Mouse (Mus musculus): Measurements from ENCODE around the gene Fam24b. TPM values are rescaled to one million over a fixed set of nuclear protein-coding genes. Genes with fewer than 3 reads are reported as not detected.

The Fam24b gene
- polyA plus RNA-seq (2015; fragmentation: Nextera tagmentation; extraction: Ambion mirVana), result not detected in 2 replicates

GRCm38 (mm10) chr7:131329416-131329815 is at the start of gene Fam24b:
Gene Fam24b, minus strand, starts transcription at chr7:131329516.
- Histone ChIP-seq H3K36me3 (no peaks in the 10 kb centered on the region), H3K4me3 (no peak within 1 kb of the TSS), H3K4me1 (no peaks in the 10 kb centered on the region), H3K9ac (no peak within 1 kb of the TSS), H3K9me3 (no peaks in the 10 kb centered on the region), H3K4me2 (no peak within 1 kb of the TSS), H3K27me3 (no peaks in the 10 kb centered on the region), H3K27ac (no peak within 1 kb of the TSS)
- WGBS, result 88% methylated on average over 5 of the region's 5 CpGs
- ATAC-seq (ENCODE audit: borderline replicate concordance, extremely low read depth, low FRiP score, low TSS enrichment), result no peak

- H3K27ac ChIP-seq, result peak overlapping the region; percentile 95
- no peak for ATAC-seq (ENCODE audit: borderline replicate concordance, extremely low read depth, low FRiP score, low TSS enrichment)
- H3K9me3 ChIP-seq, result no peaks in the 10 kb centered on the region
- H3K4me3 ChIP-seq, result peak overlapping the region; percentile 64
- peaks cover 10% of the 10 kb centered on the region for H3K4me1 ChIP-seq
- WGBS, result 67% methylated on average over 9 of the region's 9 CpGs
- H3K36me3 ChIP-seq, result peaks cover 11% of the 10 kb centered on the region
- H3K9ac ChIP-seq, result peak overlapping the region; percentile 82
- peak overlapping the region; percentile 62 for H3K4me2 ChIP-seq
- no peaks in the 10 kb centered on the region for H3K27me3 ChIP-seq
Observed at GRCm38 (mm10) chr7:131371880-131372651, 42.8 kb upstream of the Fam24b start.

- H3K9ac ChIP-seq, result peak overlapping the region; percentile 82
- H3K9me3 ChIP-seq, result no peaks in the 10 kb centered on the region
- H3K36me3 ChIP-seq, result peaks cover 11% of the 10 kb centered on the region
- peaks cover 10% of the 10 kb centered on the region for H3K4me1 ChIP-seq
- ATAC-seq (ENCODE audit: borderline replicate concordance, extremely low read depth, low FRiP score, low TSS enrichment), result no peak; the same call in 1 of the 2 replicates
- WGBS, result 4% methylated on average over 9 of the region's 9 CpGs
- peak overlapping the region; percentile 95 for H3K27ac ChIP-seq
- peak overlapping the region; percentile 62 for H3K4me2 ChIP-seq
- no peaks in the 10 kb centered on the region for H3K27me3 ChIP-seq
- peak overlapping the region; percentile 64 for H3K4me3 ChIP-seq
Observed at GRCm38 (mm10) chr7:131371470-131371860, 42.1 kb upstream of the Fam24b start.

- WGBS, result 3% methylated on average over 47 of the region's 47 CpGs
- H3K27me3 ChIP-seq, result no peaks in the 10 kb centered on the region
- peak within 1 kb of the TSS; percentile 82 for H3K9ac ChIP-seq
- H3K36me3 ChIP-seq, result peaks cover 11% of the 10 kb centered on the region
- peak; percentile 98 for ATAC-seq (ENCODE audit: borderline replicate concordance, extremely low read depth, low FRiP score, low TSS enrichment)
- no peaks in the 10 kb centered on the region for H3K9me3 ChIP-seq
- peak within 1 kb of the TSS; percentile 64 for H3K4me3 ChIP-seq
- peak within 1 kb of the TSS; percentile 95 for H3K27ac ChIP-seq
- peak within 1 kb of the TSS; percentile 62 for H3K4me2 ChIP-seq
- peaks cover 10% of the 10 kb centered on the region for H3K4me1 ChIP-seq
Observed at GRCm38 (mm10) chr7:131370648-131371469, 41.5 kb upstream of the Fam24b start, which contains the start of gene Pstk. Gene Pstk, plus strand, starts transcription at chr7:131371141.

- H3K36me3 ChIP-seq, result no peaks in the 10 kb centered on the region
- H3K4me3 ChIP-seq, result no peak overlapping the region
- H3K9me3 ChIP-seq, result no peaks in the 10 kb centered on the region
- no peak overlapping the region for H3K4me2 ChIP-seq
- no peak overlapping the region for H3K27ac ChIP-seq
- ATAC-seq (ENCODE audit: borderline replicate concordance, extremely low read depth, low FRiP score, low TSS enrichment), result no peak
- H3K27me3 ChIP-seq, result no peaks in the 10 kb centered on the region
- H3K4me1 ChIP-seq, result peaks cover 13% of the 10 kb centered on the region
- H3K9ac ChIP-seq, result no peak overlapping the region
- WGBS, result 77% methylated on average over 8 of the region's 8 CpGs
Observed at GRCm38 (mm10) chr7:131364131-131364530, 34.8 kb upstream of the Fam24b start.

- H3K9me3 ChIP-seq, result no peaks in the 10 kb centered on the region
- H3K27ac ChIP-seq, result peak within 1 kb of the TSS; percentile 97
- peak within 1 kb of the TSS; percentile 93 for H3K4me3 ChIP-seq
- under 1% methylated on average over 55 of the region's 55 CpGs for WGBS
- H3K4me2 ChIP-seq, result peak within 1 kb of the TSS; percentile 85
- no peaks in the 10 kb centered on the region for H3K27me3 ChIP-seq
- H3K4me1 ChIP-seq, result peaks cover 13% of the 10 kb centered on the region
- peak within 1 kb of the TSS; percentile 95 for H3K9ac ChIP-seq
- peaks cover 8% of the 10 kb centered on the region; the same call in 1 of the 2 replicates for H3K36me3 ChIP-seq
- peak; percentile 99 for ATAC-seq (ENCODE audit: borderline replicate concordance, extremely low read depth, low FRiP score, low TSS enrichment)
Observed at GRCm38 (mm10) chr7:131362615-131363300, 33.4 kb upstream of the Fam24b start, which contains the start of gene 2310057M21Rik. Gene 2310057M21Rik, minus strand, starts transcription at chr7:131362759.

GRCm38 (mm10) chr7:131362269-131362614 is 32.9 kb upstream of the Fam24b start:
- peak overlapping the region; percentile 93 for H3K4me3 ChIP-seq
- H3K36me3 ChIP-seq, result peaks cover 12% of the 10 kb centered on the region
- H3K27me3 ChIP-seq, result no peaks in the 10 kb centered on the region
- peak overlapping the region; percentile 97 for H3K27ac ChIP-seq
- peak overlapping the region; percentile 85 for H3K4me2 ChIP-seq
- H3K4me1 ChIP-seq, result peaks cover 13% of the 10 kb centered on the region
- peak; percentile 83 for ATAC-seq (ENCODE audit: borderline replicate concordance, extremely low read depth, low FRiP score, low TSS enrichment)
- 2% methylated on average over 35 of the region's 35 CpGs for whole genome bisulfite sequencing
- no peaks in the 10 kb centered on the region for H3K9me3 ChIP-seq
- H3K9ac ChIP-seq, result peak overlapping the region; percentile 95

GRCm38 (mm10) chr7:131356105-131356504 is 26.8 kb upstream of the Fam24b start:
- Histone ChIP-seq H3K4me2 (no peak overlapping the region), H3K27ac (no peak overlapping the region), H3K4me3 (no peak overlapping the region), H3K27me3 (no peaks in the 10 kb centered on the region), H3K9me3 (no peaks in the 10 kb centered on the region), H3K4me1 (peaks cover 3% of the 10 kb centered on the region), H3K9ac (no peak overlapping the region), H3K36me3 (peaks cover 46% of the 10 kb centered on the region)
- WGBS, result 92% methylated on average over 13 of the region's 13 CpGs
- ATAC-seq (ENCODE audit: borderline replicate concordance, extremely low read depth, low FRiP score, low TSS enrichment), result no peak

- ATAC-seq (ENCODE audit: borderline replicate concordance, extremely low read depth, low FRiP score, low TSS enrichment), result no peak
- whole genome bisulfite sequencing, result 78% methylated on average over 7 of the region's 7 CpGs
- H3K9me3 ChIP-seq, result no peaks in the 10 kb centered on the region
Observed at GRCm38 (mm10) chr7:131345856-131346541, 16.7 kb upstream of the Fam24b start.

GRCm38 (mm10) chr7:131337502-131338068 is 8.3 kb upstream of the Fam24b start:
- no peaks in the 10 kb centered on the region for H3K27me3 ChIP-seq
- H3K27ac ChIP-seq, result peak overlapping the region; percentile 32; the same call in 1 of the 2 replicates
- H3K9me3 ChIP-seq, result no peaks in the 10 kb centered on the region
- no peak overlapping the region for H3K4me3 ChIP-seq
- H3K4me2 ChIP-seq, result no peak overlapping the region; the same call in 1 of the 2 replicates
- peaks cover 18% of the 10 kb centered on the region; the same call in 1 of the 2 replicates for H3K36me3 ChIP-seq
- WGBS, result 23% methylated on average over 8 of the region's 8 CpGs
- peaks cover 9% of the 10 kb centered on the region; the same call in 1 of the 2 replicates for H3K4me1 ChIP-seq
- no peak overlapping the region for H3K9ac ChIP-seq
- no peak for ATAC-seq (ENCODE audit: borderline replicate concordance, extremely low read depth, low FRiP score, low TSS enrichment)

More at GRCm38 (mm10) chr7:131345856-131346541, 16.7 kb upstream of the Fam24b start:
- Histone ChIP-seq H3K36me3 (peaks cover 52% of the 10 kb centered on the region), H3K4me2 (no peak overlapping the region), H3K27me3 (no peaks in the 10 kb centered on the region), H3K9ac (no peak overlapping the region), H3K4me1 (no peaks in the 10 kb centered on the region), H3K4me3 (no peak overlapping the region), H3K27ac (no peak overlapping the region)
